Mouse (Mus musculus) megakaryocyte, embryonic 14.5 days (primary cell): ENCODE data around the gene Ntrk3.

Experiments used
- FLI1 ChIP-seq: IDR thresholded peaks from 2 replicates; pipeline ENCODE4 v1.6.1; 2012; ENCODE audit warnings: low read length, inconsistent platforms, mixed read lengths
- GATA1 ChIP-seq: IDR thresholded peaks from 3 replicates; pipeline ENCODE4 v1.6.1; 2012; ENCODE audit warnings: mixed read lengths, low read length, inconsistent platforms, borderline replicate concordance

GRCm38 (mm10) chr7:78518760-78519363 is 218.9 kb downstream of the Ntrk3 start:
- TF ChIP-seq GATA1 (no peak), FLI1 (no peak)
